Mouse (Mus musculus) adrenal gland, postnatal 14 days (tissue): ENCODE measurements at regions not wholly inside any gene's neighbourhood (a gene's known extent, or its start where the extent isn't known, plus 50 kb on each side); places are given as distances from the start of the nearest gene placed in this dataset.
"Not testable (repeated sequence)": the region's sequence is repeated elsewhere in the genome, so short reads cannot be mapped to it uniquely, and the experiment has no call there.

Experiments
- DNase-seq: peaks from one replicate; pipeline ENCODE4 v3.0.0; 2021; ENCODE audit warnings: mixed read lengths

DNA sequence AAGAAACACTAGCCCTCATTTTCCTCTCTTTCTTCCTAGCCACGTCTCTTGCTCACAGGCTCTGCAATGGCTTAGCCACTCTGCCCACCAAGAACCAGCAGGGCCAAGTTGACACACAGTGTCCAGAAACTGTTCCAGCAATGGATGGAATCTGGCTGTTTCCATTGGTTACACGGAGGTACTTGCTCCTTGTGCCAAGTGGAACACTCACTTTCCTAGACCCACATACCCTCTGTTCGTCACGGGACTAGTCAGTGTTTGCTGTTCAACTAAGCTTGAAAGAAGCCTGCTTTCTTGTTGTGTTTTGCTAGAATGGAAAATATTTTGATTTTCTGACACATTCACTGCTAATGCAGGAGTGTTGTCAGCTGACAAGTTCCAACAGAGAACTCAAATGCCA, 575.7 kb upstream of the Gulo start:
- DNase-seq = no peak

DNA sequence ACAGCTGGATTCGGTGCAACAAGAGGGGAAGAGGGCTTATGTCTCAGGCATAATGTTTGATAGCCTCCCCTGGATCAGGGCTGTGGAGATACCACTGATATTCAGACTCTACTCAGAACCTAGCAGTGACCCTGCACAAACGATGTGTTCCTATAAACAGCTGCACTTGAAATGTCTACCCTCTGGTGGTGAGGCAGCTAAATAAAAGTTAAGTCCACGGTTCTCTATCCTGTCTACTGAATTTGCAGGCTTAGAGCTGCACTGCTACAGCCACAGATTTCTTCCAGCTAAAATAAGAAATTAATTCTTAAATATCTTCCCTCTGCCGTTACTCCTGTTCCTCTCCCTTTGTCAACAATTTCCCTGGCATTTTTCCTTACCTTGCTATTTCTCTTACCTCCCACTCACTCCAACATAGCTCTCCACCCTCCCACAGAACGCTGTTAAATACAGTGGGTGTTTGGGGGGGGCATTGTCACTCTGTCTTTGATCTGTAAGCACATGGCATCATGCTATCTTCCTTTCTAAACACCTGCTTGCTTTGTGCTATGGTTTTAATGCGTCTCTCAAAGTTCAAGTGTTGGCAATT, 571.0 kb upstream of the Gulo start:
- no peak for DNase-seq

DNA sequence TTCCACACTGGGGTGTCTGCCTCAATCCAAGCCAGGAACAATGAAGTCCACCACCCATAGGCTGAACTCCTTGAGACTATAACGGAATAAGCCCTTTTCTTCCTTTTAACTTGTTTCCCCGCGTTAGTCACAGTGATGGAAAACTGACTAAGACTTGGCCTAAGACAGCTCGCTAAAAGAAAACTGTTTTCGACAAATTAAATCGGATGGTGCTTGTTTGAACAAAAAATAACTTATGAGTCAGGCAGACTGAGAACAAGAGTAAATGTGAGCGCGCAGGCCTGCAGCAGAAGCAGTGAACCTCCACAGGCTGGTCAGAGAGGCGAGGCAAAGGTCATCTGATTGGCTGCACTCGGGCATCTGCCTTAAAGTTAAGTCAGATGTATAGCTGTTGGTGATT, 557.6 kb upstream of the Gulo start:
- DNase-seq = no peak

GRCm38 (mm10) chr14:66562744-66563143, 553.7 kb upstream of the Gulo start:
- DNase-seq = no peak

GRCm38 (mm10) chr14:66561715-66562114, 552.7 kb upstream of the Gulo start:
- DNase-seq = no peak

DNA sequence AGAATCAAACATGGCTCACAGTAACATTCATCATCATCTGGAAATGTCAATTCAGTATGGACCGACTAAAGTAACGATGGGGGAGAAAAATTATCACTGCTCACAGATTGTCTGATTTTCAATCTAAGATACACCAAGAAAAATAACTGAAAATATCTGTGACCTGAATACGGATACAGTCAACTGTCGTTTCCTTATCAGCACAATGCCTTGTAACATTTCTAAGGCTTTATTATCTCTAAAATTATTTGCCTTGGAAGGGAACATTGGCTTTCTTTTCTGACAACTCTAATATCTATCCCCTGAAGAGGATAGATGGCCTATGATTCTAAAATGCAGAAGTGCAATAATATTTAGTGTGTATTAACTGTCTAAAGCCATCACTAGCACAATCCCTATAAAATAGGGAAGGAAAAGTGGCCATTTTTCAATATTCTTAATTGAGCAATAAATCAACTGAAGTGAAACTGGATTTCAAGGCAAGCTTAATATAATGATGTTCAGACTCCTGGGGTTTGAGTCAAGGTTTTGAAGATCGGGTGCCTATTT, 552.1 kb upstream of the Gulo start:
- no peak for DNase-seq

DNA sequence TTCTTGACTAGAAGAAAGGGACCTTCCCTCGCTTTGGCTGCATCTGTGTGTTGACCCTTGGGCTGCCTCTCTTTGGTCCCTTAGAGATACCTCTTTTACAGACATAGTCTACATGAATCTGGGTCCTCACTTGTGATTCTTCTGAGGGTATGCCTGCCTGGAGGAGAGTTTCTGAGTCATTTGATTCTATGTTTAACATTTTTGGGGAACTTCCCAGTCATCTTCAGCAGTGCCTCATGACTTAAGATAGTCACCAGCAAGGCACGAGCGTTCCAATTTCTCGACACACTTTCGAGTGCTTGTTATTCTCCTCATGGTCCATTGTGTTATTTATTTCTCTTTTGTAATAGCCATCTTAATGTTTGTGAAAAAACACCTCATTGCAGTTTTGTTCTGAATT, 549.4 kb upstream of the Gulo start:
- DNase-seq = no peak

GRCm38 (mm10) chr14:66557631-66558030, 548.6 kb upstream of the Gulo start:
- DNase-seq = peak; percentile 12

- no peak for DNase-seq
Measured at GRCm38 (mm10) chr14:66538498-66538897, 529.5 kb upstream of the Gulo start.

GRCm38 (mm10) chr14:66534671-66535070, 525.7 kb upstream of the Gulo start:
- no peak for DNase-seq

- DNase-seq = no peak
Measured at GRCm38 (mm10) chr14:66528135-66528534, 519.1 kb upstream of the Gulo start.

DNA sequence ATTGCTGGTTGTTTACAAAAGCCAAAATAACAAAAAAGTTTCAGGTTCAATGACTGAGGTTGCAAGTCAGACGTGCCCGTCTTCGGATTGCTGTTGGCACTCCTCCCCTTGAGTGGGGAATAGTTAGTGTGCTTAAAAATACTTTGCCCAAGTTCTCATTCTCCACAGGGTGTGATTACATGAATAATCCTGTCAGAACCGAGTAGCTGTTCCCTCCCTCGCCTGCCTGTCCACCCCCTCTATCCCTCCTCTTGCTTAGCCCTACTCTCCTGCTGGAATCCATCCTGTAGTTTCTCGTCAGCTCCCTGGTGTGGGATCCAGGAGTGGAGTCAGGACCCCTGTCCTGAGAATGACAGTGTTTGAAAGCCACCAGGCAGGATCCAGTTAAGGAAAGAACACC, 518.1 kb upstream of the Gulo start:
- no peak for DNase-seq

DNA sequence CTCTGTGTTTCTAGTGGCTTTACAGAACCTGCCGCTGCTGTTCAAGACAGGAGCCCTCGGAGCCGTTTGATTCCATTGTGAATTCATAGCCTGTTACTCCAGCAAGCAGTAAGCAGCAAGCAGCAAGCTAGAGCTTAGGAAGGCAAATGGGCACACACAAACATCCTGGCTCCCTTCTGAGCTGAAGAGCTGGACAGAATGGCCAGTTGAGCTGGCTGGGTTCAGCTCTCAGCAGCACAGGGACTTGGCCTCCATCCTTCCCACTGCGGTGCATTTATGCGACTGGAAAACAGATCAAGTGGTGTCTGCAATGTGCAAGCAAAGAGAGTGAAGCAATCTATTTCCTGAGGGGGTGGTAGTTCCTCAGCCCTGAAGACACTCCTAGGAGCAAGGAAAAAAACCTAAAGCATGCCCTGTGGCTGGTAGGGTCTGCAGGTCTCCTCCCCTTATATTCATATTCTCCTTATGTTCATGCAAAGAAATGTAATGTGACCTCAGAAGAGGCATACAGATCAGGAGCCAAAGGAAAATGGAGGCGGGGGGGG, 513.9 kb upstream of the Gulo start:
- DNase-seq = peak; percentile 44

- peak; percentile 47 for DNase-seq
Measured at GRCm38 (mm10) chr14:66521836-66522629, 513.0 kb upstream of the Gulo start.

DNA sequence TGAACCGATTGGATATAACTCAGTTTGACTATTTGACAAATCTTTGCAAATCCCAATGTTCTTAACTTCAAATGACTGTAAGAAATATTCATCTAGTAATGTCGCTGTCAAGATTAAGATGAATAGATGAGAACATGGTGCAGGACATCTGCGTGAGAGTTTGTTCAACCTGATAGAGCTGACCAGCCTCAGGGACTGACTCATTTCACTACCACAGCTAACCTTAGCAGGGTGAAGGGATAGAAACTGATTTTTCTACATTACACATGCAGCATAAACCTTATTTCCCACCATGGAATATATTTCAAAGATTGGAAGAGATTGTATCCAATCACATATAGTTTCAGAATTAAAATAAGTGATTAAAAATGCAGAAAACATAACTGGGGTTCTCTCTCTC, 507.8 kb upstream of the Gulo start:
- no peak for DNase-seq

DNA sequence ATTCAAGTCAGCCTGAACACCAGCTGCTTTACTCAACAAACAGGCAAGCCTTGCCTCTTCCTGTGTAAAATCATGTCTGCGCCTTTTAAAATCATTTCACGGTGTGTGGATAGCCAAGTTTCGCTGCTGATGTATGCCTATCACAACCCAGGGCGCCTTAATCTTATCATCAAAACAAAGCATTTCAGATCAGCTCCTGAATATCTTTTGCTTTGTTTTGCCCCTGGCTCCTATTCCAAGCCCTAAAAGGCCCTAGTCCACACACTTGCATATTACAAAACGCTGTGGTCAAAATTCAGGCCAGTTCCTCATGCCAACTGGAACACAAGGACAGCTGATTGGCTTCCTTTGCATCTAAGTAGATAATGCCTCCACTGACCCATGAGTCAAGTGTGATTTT, 501.7 kb upstream of the Gulo start:
- peak; percentile 47 for DNase-seq

DNA sequence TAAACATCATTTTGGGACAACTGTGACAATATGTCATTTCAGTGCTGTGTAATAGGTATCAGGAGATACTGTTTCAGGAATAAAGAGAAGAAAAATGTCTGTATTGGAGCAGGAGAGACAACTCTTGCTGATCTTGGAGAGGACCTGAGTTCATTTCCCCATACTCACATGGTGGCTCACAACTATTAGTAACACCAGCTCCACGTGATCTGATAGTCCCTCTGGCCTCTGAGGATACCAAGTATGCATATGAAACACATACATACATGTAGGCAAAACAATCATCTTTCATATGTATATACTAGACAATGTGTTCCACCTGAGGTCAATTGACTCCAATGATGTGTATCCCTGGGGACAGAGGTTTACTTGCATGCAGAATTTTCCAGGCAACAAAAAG, 501.2 kb upstream of the Gulo start:
- DNase-seq = no peak

DNA sequence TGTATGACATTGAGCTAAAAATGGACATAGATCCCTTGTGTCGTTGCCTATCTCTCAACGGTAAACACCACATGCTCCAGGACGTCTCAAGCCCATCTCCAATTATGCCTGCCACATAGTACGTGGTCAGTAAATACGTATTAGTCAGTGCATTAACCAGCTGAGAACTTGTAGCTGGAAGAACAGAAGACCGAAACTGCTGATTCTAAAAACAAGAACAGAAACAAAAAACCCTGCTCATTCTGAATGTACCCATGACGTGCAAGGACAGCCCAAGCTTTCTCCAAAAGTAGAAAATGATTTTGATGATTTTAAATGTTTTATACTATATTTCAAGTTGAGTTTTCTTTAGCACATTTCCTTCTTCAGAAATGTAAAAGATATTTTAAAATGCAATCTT, 500.7 kb upstream of the Gulo start:
- no peak for DNase-seq

- DNase-seq = no peak
Measured at GRCm38 (mm10) chr14:66501995-66502394, 493.0 kb upstream of the Gulo start.

DNA sequence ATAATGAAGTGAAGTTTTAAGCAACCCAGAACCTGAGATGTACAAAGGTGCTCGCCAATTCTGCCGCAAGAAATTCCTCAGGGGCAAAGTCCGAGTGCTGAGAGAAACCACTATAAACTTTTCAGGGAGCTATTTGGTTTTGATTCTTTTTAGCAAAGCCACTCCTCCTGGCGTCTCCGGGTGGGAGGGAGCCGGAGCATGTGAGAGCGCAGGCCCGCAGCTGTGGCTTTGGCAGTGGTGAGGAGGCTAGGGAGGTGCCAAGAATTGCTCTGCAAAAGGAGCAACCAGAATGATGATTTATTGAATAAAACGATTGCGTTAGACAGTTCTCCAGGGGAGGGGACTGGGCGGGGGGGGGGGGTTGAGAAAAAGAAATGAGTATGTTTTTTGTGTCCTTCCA, 490.9 kb upstream of the Gulo start:
- peak; percentile 75 for DNase-seq

- no peak for DNase-seq
Measured at GRCm38 (mm10) chr14:66495146-66495545, 486.1 kb upstream of the Gulo start.

GRCm38 (mm10) chr14:66494518-66494923, 485.5 kb upstream of the Gulo start:
- DNase-seq = peak; percentile 75

- DNase-seq = no peak
Measured at GRCm38 (mm10) chr14:66493691-66494121, 484.7 kb upstream of the Gulo start.

DNA sequence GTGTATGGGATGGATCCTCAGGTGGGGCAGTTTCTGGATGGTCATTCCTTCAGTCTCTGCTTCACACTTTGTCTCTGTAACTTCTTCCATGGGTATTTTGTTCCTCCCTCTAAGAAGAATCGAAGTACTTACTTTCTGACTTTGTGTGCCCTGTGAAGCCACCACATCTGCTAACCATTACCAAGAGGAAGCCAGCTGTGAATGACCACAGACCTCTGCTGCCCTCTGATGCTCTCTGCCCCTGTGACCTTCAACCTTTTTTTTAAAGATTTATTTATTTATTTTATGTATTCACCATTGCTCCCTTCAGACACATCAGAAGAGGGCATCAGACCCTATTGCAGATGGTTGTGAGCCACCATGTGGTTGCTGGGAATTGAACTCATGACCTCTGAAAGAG, 475.7 kb upstream of the Gulo start:
- DNase-seq = not testable (repeated sequence)
